Mouse (Mus musculus) forebrain, postnatal 0 days (tissue): ENCODE data around the gene Scamp2. TPM values are rescaled to one million over a fixed set of nuclear protein-coding genes. Genes with fewer than 3 reads are reported as not detected.

Experiments
- ATAC-seq: fragments of 200-750 bp; cut with Nextera tagmentation; 2 replicates; pipeline ENCODE4 v1.8.0; 2017; ENCODE audit warnings: mild to moderate bottlenecking, moderate library complexity
- DNase-seq: peaks from one replicate; pipeline ENCODE4 v3.0.0-alpha.2; 2015
- H3K27ac ChIP-seq: fragments of 300-500 bp; sonication (generic); 2 replicates; pipeline ENCODE4 v1.5.1; 2014; ENCODE audit warnings: low read depth, mild to moderate bottlenecking, antibody characterized with exemption, low read length, moderate library complexity, mixed read lengths
- H3K27me3 ChIP-seq: fragments of 300-500 bp; sonication (generic); 2 replicates; pipeline ENCODE4 v1.6.1; 2014; ENCODE audit warnings: mild to moderate bottlenecking, low read length, mixed read lengths; ENCODE audit not compliant: insufficient read depth
- H3K36me3 ChIP-seq: fragments of 300-500 bp; sonication (generic); 2 replicates; pipeline ENCODE4 v1.6.1; 2014; ENCODE audit warnings: mild to moderate bottlenecking, moderate library complexity; ENCODE audit not compliant: insufficient read depth
- H3K4me1 ChIP-seq: fragments of 300-500 bp; sonication (generic); 2 replicates; pipeline ENCODE4 v1.6.1; 2014; ENCODE audit warnings: antibody characterized with exemption; ENCODE audit not compliant: insufficient read depth
- H3K4me2 ChIP-seq: fragments of 300-500 bp; sonication (generic); 2 replicates; pipeline ENCODE4 v1.6.1; 2014; ENCODE audit warnings: low read depth, mild to moderate bottlenecking, moderate library complexity
- H3K4me3 ChIP-seq: fragments of 300-500 bp; sonication (generic); 2 replicates; pipeline ENCODE4 v1.5.1; 2014; ENCODE audit warnings: low read depth, low read length, mixed read lengths
- H3K9ac ChIP-seq: fragments of 300-500 bp; sonication (generic); 2 replicates; pipeline ENCODE4 v1.6.1; 2014; ENCODE audit warnings: mild to moderate bottlenecking
- H3K9me3 ChIP-seq: fragments of 300-500 bp; sonication (generic); 2 replicates; pipeline ENCODE4 v1.6.1; 2016; ENCODE audit warnings: low read length
- CTCF ChIP-seq: sonication (generic); IDR thresholded peaks from 2 replicates; pipeline ENCODE4 v1.5.1; 2016; ENCODE audit warnings: antibody characterized with exemption, control low read depth, low read depth
- WGBS: fragments of 180-500 bp; shearing (Covaris S2); extraction: QIAGEN DNeasy Blood & Tissue Kit; methylation state at CpG from one replicate; pipeline ENCODE4 v1.1.7; 2014; 5-methylcytosine and 5-hydroxymethylcytosine counted together
- polyA plus RNA-seq: library from polyadenylated mRNA; unstranded; fragments of >200 nt; fragmentation: Nextera tagmentation; extraction: Ambion mirVana; gene quantifications from 2 replicates; pipeline ENCODE4 v1.2.1, GENCODE M21; 2015
- total RNA-seq: library from RNA; depleted of rRNA; stranded (reverse); fragments of >200 nt; gene quantifications from 2 replicates; pipeline ENCODE4 v1.2.3, GENCODE M21; 2014

The Scamp2 gene
- total and polyA plus RNA-seq, 2 experiments from 2014 or later: 36.3 to 42.8 TPM

DNA sequence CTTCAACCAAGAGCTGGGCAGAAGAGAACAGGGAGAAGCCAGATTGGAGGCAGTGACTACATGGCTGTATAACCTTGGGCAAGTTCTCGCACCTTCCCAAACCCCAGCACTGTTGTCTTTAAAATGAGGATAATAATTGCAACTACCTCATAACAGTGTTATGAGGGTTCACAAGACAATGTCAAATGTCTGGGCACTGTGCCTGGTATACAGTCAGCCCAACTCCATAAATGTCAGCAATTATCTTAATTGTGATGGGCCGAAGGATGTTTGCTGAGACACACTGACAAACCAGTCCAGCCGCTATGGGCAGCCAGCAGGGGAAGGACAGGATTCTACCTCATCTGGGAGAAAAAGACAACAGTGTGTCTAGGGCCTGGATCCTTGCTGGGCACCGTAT, 54.0 kb downstream of the Scamp2 start:
- H3K9me3 ChIP-seq: no peaks in the 10 kb centered on the region
- no peaks in the 10 kb centered on the region for H3K36me3 ChIP-seq
- no peak for TF ChIP-seq CTCF
- H3K4me3 ChIP-seq: no peak overlapping the region
- ATAC-seq: no peak
- no peak overlapping the region for H3K9ac ChIP-seq
- H3K4me2 ChIP-seq: no peak overlapping the region
- no peaks in the 10 kb centered on the region for H3K27me3 ChIP-seq
- WGBS: 81% methylated on average over 4 of the region's 4 CpGs
- DNase-seq: no peak
- H3K27ac ChIP-seq: no peak overlapping the region
- peaks cover 5% of the 10 kb centered on the region; the same call in 1 of the 2 replicates for H3K4me1 ChIP-seq

DNA sequence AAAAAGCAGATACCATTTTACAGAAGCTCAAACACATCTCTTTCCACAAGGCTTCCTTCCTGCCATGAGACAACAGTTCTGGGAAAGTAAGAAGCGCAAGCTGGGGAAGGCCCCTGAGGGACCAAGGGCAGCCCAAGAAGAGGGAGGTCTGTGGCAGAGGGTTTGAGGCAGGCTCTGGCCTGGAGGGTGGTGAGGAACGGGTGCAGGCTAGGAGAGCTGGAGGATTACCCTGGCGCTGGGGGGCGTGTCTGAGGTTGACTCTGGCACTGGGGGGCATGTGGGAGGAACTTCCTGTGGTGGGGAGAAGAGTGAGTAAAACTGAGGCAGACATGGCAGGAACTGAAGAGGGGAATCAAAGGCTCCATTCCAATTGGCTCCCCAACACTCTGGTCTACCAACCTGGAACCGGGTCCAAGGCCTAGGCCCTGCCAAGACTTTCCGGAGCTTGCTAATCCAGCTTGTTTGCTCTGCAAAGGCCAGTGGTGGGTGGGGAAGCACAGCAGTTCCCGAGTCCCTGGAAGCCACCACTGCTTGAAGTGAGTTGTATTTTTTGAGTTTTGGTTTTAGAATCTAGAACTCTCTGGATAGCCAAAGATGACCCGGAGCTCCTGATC, 56.9 kb downstream of the Scamp2 start:
- no peak overlapping the region for H3K4me3 ChIP-seq
- DNase-seq (no peak), ATAC-seq (no peak)
- H3K27ac ChIP-seq: no peak overlapping the region
- H3K27me3 ChIP-seq: no peaks in the 10 kb centered on the region
- H3K4me1 ChIP-seq: no peaks in the 10 kb centered on the region
- no peaks in the 10 kb centered on the region for H3K9me3 ChIP-seq
- no peak for TF ChIP-seq CTCF
- H3K36me3 ChIP-seq: no peaks in the 10 kb centered on the region
- H3K9ac ChIP-seq: no peak overlapping the region
- 72% methylated on average over 8 of the region's 8 CpGs for WGBS
- no peak overlapping the region for H3K4me2 ChIP-seq

DNA sequence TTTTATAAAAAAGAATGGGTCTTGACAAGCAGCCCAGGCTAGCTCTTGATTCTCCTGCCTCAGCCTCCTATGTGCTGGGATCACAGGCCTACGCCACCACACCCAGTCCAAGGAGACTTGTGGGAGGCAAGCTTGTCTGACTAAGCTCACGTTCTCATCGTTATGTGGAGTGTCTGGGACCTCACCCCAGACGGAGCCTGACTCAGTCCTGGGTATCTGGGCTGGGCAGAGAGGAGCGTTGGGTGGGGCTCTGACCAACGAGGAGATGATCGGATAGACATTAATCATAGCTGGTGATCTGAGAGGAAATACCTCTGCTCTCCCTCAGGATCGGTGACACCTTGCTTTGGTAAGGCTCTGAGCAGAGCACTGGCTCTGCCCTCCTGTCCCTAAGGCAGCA, 58.1 kb downstream of the Scamp2 start:
- no peak for TF ChIP-seq CTCF
- no peaks in the 10 kb centered on the region for H3K36me3 ChIP-seq
- no peaks in the 10 kb centered on the region for H3K4me1 ChIP-seq
- H3K4me2 ChIP-seq: no peak overlapping the region
- no peaks in the 10 kb centered on the region for H3K9me3 ChIP-seq
- DNase-seq (no peak), ATAC-seq (no peak)
- 81% methylated on average over 8 of the region's 8 CpGs for WGBS
- no peak overlapping the region for H3K9ac ChIP-seq
- no peak overlapping the region for H3K4me3 ChIP-seq
- H3K27me3 ChIP-seq: no peaks in the 10 kb centered on the region
- H3K27ac ChIP-seq: no peak overlapping the region

DNA sequence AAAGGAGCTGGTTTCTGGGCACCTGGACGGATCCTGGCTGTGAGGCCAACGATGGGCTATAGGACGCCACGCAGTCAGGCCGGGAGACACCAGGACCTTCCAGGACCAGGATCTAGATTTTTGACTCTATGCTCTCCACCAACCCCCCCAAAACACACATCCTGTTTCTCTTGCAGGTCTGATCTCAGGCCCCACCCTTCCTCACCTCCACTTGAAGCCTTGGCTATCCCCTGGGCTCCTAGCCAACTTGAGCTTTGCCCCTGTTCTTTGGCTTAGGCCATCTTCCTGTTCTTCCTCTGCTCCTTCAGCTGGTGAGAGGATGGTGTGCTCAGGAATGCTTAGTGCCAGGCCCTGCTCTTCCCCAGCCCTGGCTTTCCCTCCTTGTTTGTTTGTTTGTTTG, 59.9 kb downstream of the Scamp2 start, which contains the start of gene Lman1l:
Lman1l (minus strand) TSS at position 101 of the 400 bp plus-strand sequence.
- Histone ChIP-seq H3K4me2 (no peak within 1 kb of the TSS), H3K27me3 (no peaks in the 10 kb centered on the region), H3K9ac (no peak within 1 kb of the TSS), H3K4me3 (no peak within 1 kb of the TSS), H3K27ac (no peak within 1 kb of the TSS), H3K36me3 (peaks cover 10% of the 10 kb centered on the region), H3K9me3 (no peaks in the 10 kb centered on the region), H3K4me1 (no peaks in the 10 kb centered on the region)
- TF ChIP-seq CTCF: no peak
- DNase-seq (no peak), ATAC-seq (no peak)
- 92% methylated on average over 5 of the region's 5 CpGs for WGBS

DNA sequence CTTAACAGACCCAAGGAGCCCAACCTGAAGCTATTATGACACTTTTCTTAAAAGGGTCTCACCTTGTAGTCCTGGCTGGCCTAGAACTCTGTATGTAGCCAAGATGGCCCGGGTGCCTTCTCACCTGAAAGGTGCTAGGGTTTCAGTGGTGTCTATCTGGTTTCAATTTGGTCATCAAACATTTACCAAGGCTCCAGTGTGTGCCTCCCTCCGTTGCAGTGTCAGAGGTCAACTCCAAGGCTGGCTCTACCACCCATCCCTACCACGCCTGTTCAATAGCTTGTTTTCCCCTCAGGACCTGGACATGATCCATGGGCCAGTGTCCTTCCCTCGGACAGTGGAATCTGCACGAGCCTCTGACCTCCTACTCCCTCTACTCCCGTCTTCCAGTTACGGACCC, 63.6 kb downstream of the Scamp2 start:
- Histone ChIP-seq H3K9ac (no peak overlapping the region), H3K27ac (no peak overlapping the region), H3K36me3 (peaks cover 45% of the 10 kb centered on the region), H3K27me3 (no peaks in the 10 kb centered on the region), H3K4me3 (no peak overlapping the region), H3K4me1 (no peaks in the 10 kb centered on the region), H3K4me2 (no peak overlapping the region), H3K9me3 (no peaks in the 10 kb centered on the region)
- ATAC-seq (no peak), DNase-seq (no peak)
- no peak for TF ChIP-seq CTCF
- WGBS: 90% methylated on average over 7 of the region's 7 CpGs

DNA sequence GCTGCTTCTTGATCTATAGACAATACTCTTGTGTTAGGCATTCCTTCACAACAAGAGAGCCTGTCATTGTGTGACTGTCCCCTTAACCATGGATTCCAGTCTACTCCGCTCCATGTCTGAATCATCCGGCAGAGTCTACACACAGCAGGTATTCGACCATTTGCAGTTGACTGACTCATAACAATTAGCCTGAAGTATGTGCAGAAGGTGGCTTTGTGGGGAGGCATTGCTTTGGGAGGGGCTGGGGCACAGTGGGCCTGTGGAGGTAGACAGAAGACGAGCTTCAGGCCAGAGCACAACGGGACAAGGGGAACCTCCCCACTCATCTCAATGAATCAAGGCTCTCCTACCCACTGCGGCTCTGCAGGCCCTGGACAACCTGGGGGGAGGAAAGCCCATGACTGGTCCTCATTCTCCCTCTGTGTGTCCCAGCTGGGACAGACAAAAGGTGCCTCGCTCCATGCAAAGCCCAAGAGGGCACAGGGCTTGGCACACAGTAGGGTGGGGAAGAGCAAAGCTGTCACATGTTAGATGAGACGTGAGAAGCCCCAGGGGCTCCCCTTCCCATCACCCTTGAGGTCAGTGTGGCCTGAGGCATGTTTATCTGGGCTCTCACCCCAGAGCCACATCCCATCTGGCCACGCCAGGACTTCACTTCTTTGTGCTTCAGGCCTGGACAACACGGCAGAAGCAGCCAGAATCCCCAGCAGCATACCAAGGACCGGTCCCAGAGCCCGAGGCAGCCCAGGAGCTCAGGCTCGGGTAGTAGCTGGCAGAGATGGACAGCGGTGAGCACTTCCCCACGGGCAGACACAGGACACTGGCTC, 65.1 kb downstream of the Scamp2 start:
- Histone ChIP-seq H3K27me3 (no peaks in the 10 kb centered on the region), H3K36me3 (peaks cover 61% of the 10 kb centered on the region), H3K4me1 (no peaks in the 10 kb centered on the region), H3K9me3 (no peaks in the 10 kb centered on the region), H3K4me3 (no peak overlapping the region), H3K9ac (no peak overlapping the region), H3K27ac (no peak overlapping the region), H3K4me2 (no peak overlapping the region)
- ATAC-seq (no peak), DNase-seq (no peak)
- TF ChIP-seq CTCF: no peak
- 72% methylated on average over 15 of the region's 15 CpGs for WGBS

GRCm38 (mm10) chr9:57627191-57627590, 66.4 kb downstream of the Scamp2 start:
- 95% methylated on average over 17 of the region's 17 CpGs for WGBS
- Histone ChIP-seq H3K4me3 (no peak overlapping the region), H3K27ac (no peak overlapping the region), H3K9ac (no peak overlapping the region), H3K9me3 (no peaks in the 10 kb centered on the region), H3K27me3 (no peaks in the 10 kb centered on the region), H3K36me3 (peaks cover 74% of the 10 kb centered on the region), H3K4me1 (no peaks in the 10 kb centered on the region), H3K4me2 (no peak overlapping the region)
- TF ChIP-seq CTCF: no peak
- no peak for ATAC-seq
- DNase-seq: no peak
